Mouse (Mus musculus): ENCODE results near the gene Nrm. TPM values are rescaled to one million over a fixed set of nuclear protein-coding genes. Genes with fewer than 3 reads are reported as not detected.
A peak's percentile ranks its signal among the peaks of the same experiment; 100 is the strongest.

Gene Nrm
- total and polyA plus RNA-seq, 3 experiments = 1.8 to 5.6 (median 1.8) TPM

GRCm38 (mm10) chr17:35859371-35859770 lies 1.7 kb upstream of the Nrm start:
- Histone ChIP-seq H3K4me1 (ENCODE audit: control insufficient read depth, insufficient read depth, low read length) (peaks cover 1% of the 10 kb centered on the region; the same call in 1 of the 2 replicates), H3K36me3 (ENCODE audit: control insufficient read depth, insufficient read depth, low read length) (no peaks in the 10 kb centered on the region), H3K27me3 (ENCODE audit: control insufficient read depth, insufficient read depth, low read length) (no peaks in the 10 kb centered on the region), H3K27ac (no peak overlapping the region), H3K9ac (ENCODE audit: low read depth, low read length) (no peak overlapping the region), H3K79me2 (replicated peaks; ENCODE audit: control insufficient read depth, insufficient read depth, low read length) (no peaks in the 10 kb centered on the region), H3K4me3 (no peak overlapping the region)
- no peak for DNase-seq
- TF ChIP-seq CTCF (IDR thresholded peaks at IDR 0.05) = no peak
- TF ChIP-seq POLR2A (IDR thresholded peaks at IDR 0.05; ENCODE audit: insufficient read depth, low read depth, low read length) = no peak
- no peak for TF ChIP-seq EP300 (IDR thresholded peaks at IDR 0.05; ENCODE audit: insufficient read depth, low read depth, low read length)
- WGBS = 91% methylated on average over 1 of the region's 1 CpGs
- intact Hi-C loops (cut with DNase I) = no loop called here

- no peaks in the 10 kb centered on the region for H3K36me3 ChIP-seq (ENCODE audit: control insufficient read depth, insufficient read depth, low read length)
- H3K27me3 ChIP-seq (ENCODE audit: control insufficient read depth, insufficient read depth, low read length) = no peaks in the 10 kb centered on the region
- peaks cover 5% of the 10 kb centered on the region for H3K4me1 ChIP-seq (ENCODE audit: control insufficient read depth, insufficient read depth, low read length)
- no peak overlapping the region for H3K9ac ChIP-seq (ENCODE audit: low read depth, low read length)
- H3K79me2 ChIP-seq (replicated peaks; ENCODE audit: control insufficient read depth, insufficient read depth, low read length) = no peaks in the 10 kb centered on the region
- 56% methylated on average over 2 of the region's 2 CpGs for WGBS
- H3K27ac ChIP-seq = no peak overlapping the region
- no peak for TF ChIP-seq EP300 (IDR thresholded peaks at IDR 0.05; ENCODE audit: insufficient read depth, low read depth, low read length)
- TF ChIP-seq CTCF (IDR thresholded peaks at IDR 0.05) = no peak
- no peak for TF ChIP-seq POLR2A (IDR thresholded peaks at IDR 0.05; ENCODE audit: insufficient read depth, low read depth, low read length)
- DNase-seq = no peak
- no peak overlapping the region for H3K4me3 ChIP-seq
- intact Hi-C loops (cut with DNase I) = no loop called here
These were observed 1.3 kb upstream of the Nrm start for GRCm38 (mm10) chr17:35859835-35860234.

- Histone ChIP-seq H3K36me3 (ENCODE audit: control insufficient read depth, insufficient read depth, low read length) (no peaks in the 10 kb centered on the region), H3K27ac (peak overlapping the region; percentile 88), H3K4me3 (peak overlapping the region; percentile 99), H3K27me3 (ENCODE audit: control insufficient read depth, insufficient read depth, low read length) (no peaks in the 10 kb centered on the region), H3K4me1 (ENCODE audit: control insufficient read depth, insufficient read depth, low read length) (peaks cover 7% of the 10 kb centered on the region), H3K9ac (ENCODE audit: low read depth, low read length) (peak overlapping the region; percentile 83; the same call in 1 of the 2 replicates), H3K79me2 (replicated peaks; ENCODE audit: control insufficient read depth, insufficient read depth, low read length) (no peaks in the 10 kb centered on the region)
- intact Hi-C loops (cut with DNase I) = loop anchor here (1.0 kb wide), 1 partner anchor 11 kb away; no protein-coding TSS in a partner anchor
- no peak for TF ChIP-seq POLR2A (IDR thresholded peaks at IDR 0.05; ENCODE audit: insufficient read depth, low read depth, low read length)
- no peak for TF ChIP-seq EP300 (IDR thresholded peaks at IDR 0.05; ENCODE audit: insufficient read depth, low read depth, low read length)
- TF ChIP-seq CTCF (IDR thresholded peaks at IDR 0.05) = no peak
- WGBS = 5% methylated on average over 12 of the region's 12 CpGs
- DNase-seq = no peak
These were observed 304 bp upstream of the Nrm start for GRCm38 (mm10) chr17:35860831-35861197.

GRCm38 (mm10) chr17:35864832-35865353 lies 3.8 kb downstream of the Nrm start:
- Histone ChIP-seq H3K9ac (ENCODE audit: low read depth, low read length) (peak overlapping the region; percentile 98; the same call in 1 of the 2 replicates), H3K27ac (peak overlapping the region; percentile 98), H3K4me3 (peak overlapping the region; percentile 61), H3K4me1 (ENCODE audit: control insufficient read depth, insufficient read depth, low read length) (peaks cover 7% of the 10 kb centered on the region), H3K27me3 (ENCODE audit: control insufficient read depth, insufficient read depth, low read length) (no peaks in the 10 kb centered on the region), H3K79me2 (replicated peaks; ENCODE audit: control insufficient read depth, insufficient read depth, low read length) (no peaks in the 10 kb centered on the region), H3K36me3 (ENCODE audit: control insufficient read depth, insufficient read depth, low read length) (no peaks in the 10 kb centered on the region)
- DNase-seq = peak; percentile 29 to 33
- intact Hi-C loops (cut with DNase I) = no loop called here
- no peak for TF ChIP-seq CTCF (IDR thresholded peaks at IDR 0.05)
- TF ChIP-seq POLR2A (IDR thresholded peaks at IDR 0.05; ENCODE audit: insufficient read depth, low read depth, low read length) = no peak
- no peak for TF ChIP-seq EP300 (IDR thresholded peaks at IDR 0.05; ENCODE audit: insufficient read depth, low read depth, low read length)
- 26% methylated on average over 10 of the region's 10 CpGs for WGBS

- H3K9ac ChIP-seq (ENCODE audit: low read depth, low read length) = peak within 1 kb of the TSS; percentile 98
- WGBS = under 1% methylated on average over 48 of the region's 48 CpGs
- intact Hi-C loops (cut with DNase I) = loop anchor here (2.0 kb wide), 1 partner anchor 51 kb away; the partner anchor contains the start of genes Mrps18b and Ppp1r10
- peak within 1 kb of the TSS; percentile 61 for H3K4me3 ChIP-seq
- no peaks in the 10 kb centered on the region for H3K27me3 ChIP-seq (ENCODE audit: control insufficient read depth, insufficient read depth, low read length)
- TF ChIP-seq CTCF (IDR thresholded peaks at IDR 0.05) (no peak), EP300 (IDR thresholded peaks at IDR 0.05; ENCODE audit: insufficient read depth, low read depth, low read length) (peak; percentile 71), POLR2A (IDR thresholded peaks at IDR 0.05; ENCODE audit: insufficient read depth, low read depth, low read length) (peak; percentile 95)
- peaks cover 7% of the 10 kb centered on the region for H3K4me1 ChIP-seq (ENCODE audit: control insufficient read depth, insufficient read depth, low read length)
- no peaks in the 10 kb centered on the region for H3K79me2 ChIP-seq (replicated peaks; ENCODE audit: control insufficient read depth, insufficient read depth, low read length)
- peak within 1 kb of the TSS; percentile 98 for H3K27ac ChIP-seq
- peak; percentile 87 to 90 for DNase-seq
- H3K36me3 ChIP-seq (ENCODE audit: control insufficient read depth, insufficient read depth, low read length) = no peaks in the 10 kb centered on the region
These were observed 4.6 kb downstream of the Nrm start, which contains the start of gene Ppp1r18 for GRCm38 (mm10) chr17:35865481-35866280. Ppp1r18 (plus strand) TSS chr17:35865593.

All from heart, adult 2 months (tissue).